Mouse (Mus musculus): ENCODE measurements at regions not wholly inside any gene's neighbourhood (a gene's known extent, or its start where the extent isn't known, plus 50 kb on each side); places are given as distances from the start of the nearest gene placed in this dataset. TPM values are rescaled to one million over a fixed set of nuclear protein-coding genes. Genes with fewer than 3 reads are reported as not detected.

DNA sequence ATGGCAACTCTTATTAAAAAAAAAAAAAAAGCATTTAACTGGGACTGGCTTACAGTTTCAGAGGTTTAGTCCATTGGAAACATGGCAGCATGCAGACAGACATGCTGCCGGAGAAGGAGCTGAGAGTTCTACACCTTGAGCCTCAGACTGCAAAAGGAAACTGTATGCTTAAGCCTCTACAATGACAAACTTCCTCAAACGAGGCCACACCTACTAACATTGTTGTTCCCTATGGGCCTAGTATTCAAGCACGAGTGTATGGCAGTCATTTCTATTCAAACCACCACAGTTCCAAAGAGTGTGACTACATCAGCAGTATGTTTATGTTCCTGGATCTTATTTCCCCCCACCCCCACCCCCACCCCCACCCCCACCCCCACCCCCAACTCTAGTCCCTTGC, 54.2 kb upstream of the H2afz start:
- WGBS, result 81% methylated on average over 3 of the region's 3 CpGs
- no peak overlapping the region for H3K4me3 ChIP-seq (ENCODE audit: low read length)
- no peaks in the 10 kb centered on the region for H3K36me3 ChIP-seq (ENCODE audit: control insufficient read depth, insufficient read depth)
- no peak overlapping the region for H3K27ac ChIP-seq (ENCODE audit: low read length)
- no peaks in the 10 kb centered on the region for H3K27me3 ChIP-seq (ENCODE audit: control insufficient read depth, insufficient read depth, low read length)
- H3K9ac ChIP-seq (ENCODE audit: low read length), result no peak overlapping the region
- ATAC-seq (replicated peaks; ENCODE audit: extremely low read depth, insufficient read depth, low FRiP score), result no peak
- H3K4me2 ChIP-seq (ENCODE audit: low read depth, low read length), result no peak overlapping the region
- no peaks in the 10 kb centered on the region for H3K4me1 ChIP-seq (ENCODE audit: control insufficient read depth, insufficient read depth, low read length)
- no peaks in the 10 kb centered on the region for H3K9me3 ChIP-seq (replicated peaks; ENCODE audit: control insufficient read depth, low read length)

Small RNA genes in the stretch of these regions (microRNA-seq; reads per million reads assigned to microRNA genes)
- gene Mir6380, result not detected

Measured in heart, embryonic 16.5 days (tissue).